Mouse (Mus musculus) midbrain, embryonic 13.5 days (tissue): Measurements from ENCODE around the gene Lman2. TPM values are rescaled to one million over a fixed set of nuclear protein-coding genes. Genes with fewer than 3 reads are reported as not detected.
A peak's percentile ranks its signal among the peaks of the same experiment; 100 is the strongest.

Source experiments
- ATAC-seq: fragments of 200-750 bp; cut with Nextera tagmentation; 2 replicates; pipeline ENCODE4 v1.8.0; 2017; ENCODE audit warnings: mild to moderate bottlenecking, moderate TSS enrichment, moderate library complexity
- H3K27ac ChIP-seq: fragments of 300-500 bp; sonication (generic); 2 replicates; pipeline ENCODE4 v1.5.1; 2015; ENCODE audit warnings: inconsistent platforms, mild to moderate bottlenecking, moderate library complexity
- H3K27me3 ChIP-seq: fragments of 300-500 bp; sonication (generic); 2 replicates; pipeline ENCODE4 v1.6.1; 2015; ENCODE audit warnings: mild to moderate bottlenecking, inconsistent platforms
- H3K36me3 ChIP-seq: fragments of 300-500 bp; sonication (generic); 2 replicates; pipeline ENCODE4 v1.6.1; 2015; ENCODE audit warnings: mild to moderate bottlenecking, inconsistent platforms
- H3K4me1 ChIP-seq: fragments of 300-500 bp; sonication (generic); replicated peaks from 2 replicates; pipeline ENCODE4 v1.6.1; 2015; ENCODE audit warnings: inconsistent platforms
- H3K4me2 ChIP-seq: fragments of 300-500 bp; sonication (generic); replicated peaks from 2 replicates; pipeline ENCODE4 v1.6.1; 2015; ENCODE audit warnings: moderate library complexity, mild to moderate bottlenecking, inconsistent platforms
- H3K4me3 ChIP-seq: fragments of 300-500 bp; sonication (generic); replicated peaks from 2 replicates; pipeline ENCODE4 v1.5.1; 2015; ENCODE audit warnings: mild to moderate bottlenecking, inconsistent platforms
- H3K9ac ChIP-seq: fragments of 300-500 bp; sonication (generic); replicated peaks from 2 replicates; pipeline ENCODE4 v1.6.1; 2015; ENCODE audit warnings: mild to moderate bottlenecking, inconsistent platforms
- H3K9me3 ChIP-seq: fragments of 300-500 bp; sonication (generic); 2 replicates; pipeline ENCODE4 v1.6.1; 2016; ENCODE audit warnings: mild to moderate bottlenecking, inconsistent platforms
- WGBS: fragments of 180-500 bp; shearing (Covaris S2); methylation state at CpG from one replicate; pipeline ENCODE4 v1.1.7; 2015; 5-methylcytosine and 5-hydroxymethylcytosine counted together
- polyA plus RNA-seq: library from polyadenylated mRNA; unstranded; fragments of >200 nt; fragmentation: Nextera tagmentation; extraction: Ambion mirVana; gene quantifications from 2 replicates; pipeline ENCODE4 v1.2.1, GENCODE M21; 2015

The Lman2 gene
- polyA plus RNA-seq, 1 experiment from 2014 or later: 62.6 TPM

- 100% methylated on average over 1 of the region's 1 CpGs for WGBS
These were observed 35.5 kb upstream of the Lman2 start, which contains the start of gene Slc34a1 for GRCm38 (mm10) chr13:55398088-55398487. Slc34a1 (plus strand) TSS chr13:55398187.

GRCm38 (mm10) chr13:55392933-55393332, 30.4 kb upstream of the Lman2 start:
- Histone ChIP-seq H3K27me3 (no peaks in the 10 kb centered on the region; the same call in 1 of the 2 replicates), H3K4me2 (no peak overlapping the region), H3K4me1 (no peaks in the 10 kb centered on the region), H3K4me3 (no peak overlapping the region), H3K36me3 (no peaks in the 10 kb centered on the region), H3K9me3 (no peaks in the 10 kb centered on the region), H3K9ac (no peak overlapping the region), H3K27ac (no peak overlapping the region)
- ATAC-seq: no peak
- 83% methylated on average over 4 of the region's 4 CpGs for WGBS

More at GRCm38 (mm10) chr13:55398088-55398487, 35.5 kb upstream of the Lman2 start, which contains the start of gene Slc34a1:
- Histone ChIP-seq H3K9me3 (no peaks in the 10 kb centered on the region), H3K4me1 (no peaks in the 10 kb centered on the region), H3K9ac (no peak within 1 kb of the TSS), H3K36me3 (no peaks in the 10 kb centered on the region), H3K27ac (no peak within 1 kb of the TSS), H3K27me3 (peaks cover 3% of the 10 kb centered on the region; the same call in 1 of the 2 replicates), H3K4me2 (no peak within 1 kb of the TSS), H3K4me3 (no peak within 1 kb of the TSS)
- ATAC-seq: no peak

- 92% methylated on average over 1 of the region's 1 CpGs for WGBS
- H3K9me3 ChIP-seq: no peaks in the 10 kb centered on the region
- H3K27ac ChIP-seq: no peak overlapping the region
- H3K4me2 ChIP-seq: no peak overlapping the region
- no peaks in the 10 kb centered on the region for H3K4me1 ChIP-seq
- H3K4me3 ChIP-seq: no peak overlapping the region
- no peaks in the 10 kb centered on the region for H3K36me3 ChIP-seq
- H3K27me3 ChIP-seq: no peaks in the 10 kb centered on the region
- no peak for ATAC-seq
- H3K9ac ChIP-seq: no peak overlapping the region
These were observed 29.0 kb upstream of the Lman2 start for GRCm38 (mm10) chr13:55391626-55392029.

- H3K27ac ChIP-seq: no peak overlapping the region
- no peaks in the 10 kb centered on the region for H3K4me1 ChIP-seq
- H3K4me2 ChIP-seq: no peak overlapping the region
- H3K27me3 ChIP-seq: no peaks in the 10 kb centered on the region
- WGBS: 84% methylated on average over 3 of the region's 3 CpGs
- no peak overlapping the region for H3K9ac ChIP-seq
- H3K4me3 ChIP-seq: no peak overlapping the region
- no peak for ATAC-seq
- no peaks in the 10 kb centered on the region for H3K9me3 ChIP-seq
- H3K36me3 ChIP-seq: no peaks in the 10 kb centered on the region
These were observed 28.1 kb upstream of the Lman2 start for GRCm38 (mm10) chr13:55390644-55391043.

- Histone ChIP-seq H3K4me3 (no peak overlapping the region), H3K27me3 (peaks cover 63% of the 10 kb centered on the region), H3K9ac (no peak overlapping the region), H3K4me2 (no peak overlapping the region), H3K4me1 (peaks cover 3% of the 10 kb centered on the region; the same call in 1 of the 2 replicates), H3K9me3 (no peaks in the 10 kb centered on the region), H3K27ac (no peak overlapping the region), H3K36me3 (no peaks in the 10 kb centered on the region)
- ATAC-seq: no peak
- WGBS: 83% methylated on average over 4 of the region's 4 CpGs
These were observed 19.2 kb upstream of the Lman2 start for GRCm38 (mm10) chr13:55381790-55382189.

GRCm38 (mm10) chr13:55378907-55379580, 16.5 kb upstream of the Lman2 start:
- Histone ChIP-seq H3K36me3 (no peaks in the 10 kb centered on the region), H3K4me2 (0 out of 2 replicates have a peak overlapping the region, but pooled peaks have one; percentile 5), H3K27ac (no peak overlapping the region), H3K27me3 (peaks cover 83% of the 10 kb centered on the region), H3K4me3 (no peak overlapping the region), H3K9ac (no peak overlapping the region), H3K4me1 (peaks cover 3% of the 10 kb centered on the region; the same call in 1 of the 2 replicates), H3K9me3 (no peaks in the 10 kb centered on the region)
- 5% methylated on average over 32 of the region's 32 CpGs for WGBS
- no peak for ATAC-seq

GRCm38 (mm10) chr13:55375877-55376276, 13.3 kb upstream of the Lman2 start:
- no peak overlapping the region for H3K4me3 ChIP-seq
- H3K27ac ChIP-seq: no peak overlapping the region
- no peaks in the 10 kb centered on the region for H3K9me3 ChIP-seq
- H3K4me1 ChIP-seq: peaks cover 3% of the 10 kb centered on the region; the same call in 1 of the 2 replicates
- WGBS: 82% methylated on average over 2 of the region's 2 CpGs
- peaks cover 68% of the 10 kb centered on the region for H3K27me3 ChIP-seq
- no peak for ATAC-seq
- H3K4me2 ChIP-seq: no peak overlapping the region
- H3K36me3 ChIP-seq: no peaks in the 10 kb centered on the region
- H3K9ac ChIP-seq: no peak overlapping the region

GRCm38 (mm10) chr13:55374206-55374924, 11.8 kb upstream of the Lman2 start:
- H3K4me2 ChIP-seq: no peak overlapping the region
- WGBS: 68% methylated on average over 6 of the region's 6 CpGs
- H3K36me3 ChIP-seq: no peaks in the 10 kb centered on the region
- peaks cover 63% of the 10 kb centered on the region for H3K27me3 ChIP-seq
- peaks cover 3% of the 10 kb centered on the region; the same call in 1 of the 2 replicates for H3K4me1 ChIP-seq
- no peak overlapping the region for H3K9ac ChIP-seq
- ATAC-seq: no peak
- H3K27ac ChIP-seq: no peak overlapping the region
- no peaks in the 10 kb centered on the region for H3K9me3 ChIP-seq
- no peak overlapping the region for H3K4me3 ChIP-seq

- 56% methylated on average over 5 of the region's 5 CpGs for WGBS
- H3K4me2 ChIP-seq: no peak overlapping the region
- H3K9me3 ChIP-seq: no peaks in the 10 kb centered on the region
- ATAC-seq: no peak
- peaks cover 51% of the 10 kb centered on the region for H3K27me3 ChIP-seq
- H3K36me3 ChIP-seq: no peaks in the 10 kb centered on the region
- H3K27ac ChIP-seq: no peak overlapping the region
- H3K9ac ChIP-seq: no peak overlapping the region
- H3K4me3 ChIP-seq: no peak overlapping the region
- H3K4me1 ChIP-seq: no peaks in the 10 kb centered on the region
These were observed 9.2 kb upstream of the Lman2 start for GRCm38 (mm10) chr13:55371740-55372139.

- no peak overlapping the region for H3K4me2 ChIP-seq
- no peak for ATAC-seq
- no peak overlapping the region for H3K9ac ChIP-seq
- no peak overlapping the region for H3K27ac ChIP-seq
- H3K36me3 ChIP-seq: no peaks in the 10 kb centered on the region
- no peaks in the 10 kb centered on the region for H3K4me1 ChIP-seq
- 73% methylated on average over 8 of the region's 8 CpGs for WGBS
- no peaks in the 10 kb centered on the region for H3K9me3 ChIP-seq
- H3K4me3 ChIP-seq: no peak overlapping the region
- peaks cover 47% of the 10 kb centered on the region for H3K27me3 ChIP-seq
These were observed 8.6 kb upstream of the Lman2 start for GRCm38 (mm10) chr13:55371007-55371681.

- Histone ChIP-seq H3K4me2 (no peak overlapping the region), H3K9ac (no peak overlapping the region), H3K9me3 (no peaks in the 10 kb centered on the region), H3K4me3 (no peak overlapping the region), H3K27ac (no peak overlapping the region), H3K27me3 (peaks cover 48% of the 10 kb centered on the region), H3K4me1 (no peaks in the 10 kb centered on the region), H3K36me3 (no peaks in the 10 kb centered on the region)
- WGBS: 71% methylated on average over 3 of the region's 3 CpGs
- no peak for ATAC-seq
These were observed 7.7 kb upstream of the Lman2 start for GRCm38 (mm10) chr13:55370234-55370633.
